Mouse (Mus musculus) monocyte, adult 5-6 weeks (primary cell): ENCODE results near the gene Pla2g2f. TPM values are rescaled to one million over a fixed set of nuclear protein-coding genes. Genes with fewer than 3 reads are reported as not detected.

Experiments
- ATAC-seq: fragments of 153-309, 156-312 bp; replicated peaks from 2 replicates; pipeline ENCODE4 v1.8.0; 2017; ENCODE audit warnings: mild to moderate bottlenecking; ENCODE audit not compliant: low TSS enrichment, insufficient number of reproducible peaks, severe bottlenecking, poor library complexity, low FRiP score
- total RNA-seq: library from RNA; stranded (forward); fragments of 200-1000, 200-491, 200-594 nt; gene quantifications from 3 replicates; pipeline ENCODE4 v1.2.3, GENCODE M21; 2017

Gene Pla2g2f
- total RNA-seq = not detected in 3 replicates

DNA sequence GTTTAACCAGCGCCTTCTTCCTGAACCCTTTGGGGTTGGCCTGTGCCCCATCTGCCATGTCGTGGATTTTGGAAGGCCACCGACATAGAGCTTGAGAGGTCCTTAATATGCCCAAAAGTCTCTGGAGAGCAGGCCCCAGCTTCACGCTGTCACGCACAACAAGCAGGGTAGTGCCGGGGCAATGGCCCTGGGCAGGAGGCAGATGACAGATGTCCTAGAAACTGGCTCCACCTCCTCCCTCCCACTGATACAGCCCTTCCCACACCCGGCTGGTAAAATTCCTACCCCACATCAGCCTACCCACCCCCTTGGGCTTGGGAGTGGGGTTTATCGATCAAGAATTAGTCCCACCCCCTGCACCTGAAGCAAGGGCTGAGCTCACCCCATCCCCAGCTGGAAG is at the start of gene Pla2g2f:
TSS of gene Pla2g2f (minus strand) at position 211 of the 400 bp plus-strand sequence.
- ATAC-seq = no peak

DNA sequence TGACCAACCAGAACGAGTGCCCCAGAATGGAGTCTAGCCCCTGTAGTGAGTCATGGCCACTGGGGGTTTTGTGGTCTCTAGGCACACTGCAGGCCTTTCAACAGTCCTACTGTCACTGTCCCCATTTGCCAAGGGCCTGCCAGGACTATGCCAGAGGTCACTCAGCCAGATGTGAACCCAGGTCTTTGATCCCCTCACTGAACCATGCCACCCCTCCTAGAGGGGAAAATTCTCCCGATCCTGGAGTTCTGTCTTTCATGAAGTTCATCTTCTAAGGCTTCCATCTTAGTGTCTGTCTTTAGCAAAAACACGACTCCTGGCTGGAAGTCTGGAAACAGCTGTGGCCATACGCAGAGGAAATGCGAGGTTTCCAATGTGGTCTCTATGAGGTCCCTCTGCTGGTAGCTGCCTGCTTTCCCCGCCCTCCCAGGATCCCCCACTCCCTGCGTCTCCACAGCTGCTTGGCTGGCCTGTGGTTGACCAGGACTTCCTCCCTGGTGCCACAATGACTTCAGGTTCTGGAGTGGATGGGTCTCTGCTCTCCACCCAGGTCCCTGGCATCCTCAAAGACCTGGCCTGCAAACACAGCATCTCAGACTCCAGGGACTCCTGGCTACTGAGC is 49.6 kb upstream of the Pla2g2f start:
- ATAC-seq = no peak

- ATAC-seq = no peak
Observed at GRCm38 (mm10) chr4:138806160-138806559, 48.7 kb upstream of the Pla2g2f start.

DNA sequence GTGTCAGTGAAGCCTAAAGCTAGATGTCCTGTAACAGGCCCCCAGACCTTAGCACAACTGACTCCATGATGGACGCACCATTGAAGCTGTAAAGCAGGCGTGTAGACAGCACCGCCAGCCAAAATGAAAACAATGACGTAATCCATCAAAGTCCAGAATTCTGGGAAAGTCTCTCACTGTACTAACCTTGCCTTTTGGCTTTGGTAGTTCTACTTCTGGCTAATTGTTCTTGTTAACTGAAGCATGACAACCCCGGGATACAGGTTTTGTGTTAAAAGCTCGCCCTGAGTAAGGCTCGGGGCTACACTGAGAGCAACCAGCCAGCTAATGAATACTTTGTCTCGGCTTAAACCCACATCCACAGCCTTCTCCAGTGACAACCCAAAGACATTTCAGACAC is 47.8 kb upstream of the Pla2g2f start:
- no peak for ATAC-seq

GRCm38 (mm10) chr4:138802917-138803316 is 45.5 kb upstream of the Pla2g2f start:
- ATAC-seq = no peak

DNA sequence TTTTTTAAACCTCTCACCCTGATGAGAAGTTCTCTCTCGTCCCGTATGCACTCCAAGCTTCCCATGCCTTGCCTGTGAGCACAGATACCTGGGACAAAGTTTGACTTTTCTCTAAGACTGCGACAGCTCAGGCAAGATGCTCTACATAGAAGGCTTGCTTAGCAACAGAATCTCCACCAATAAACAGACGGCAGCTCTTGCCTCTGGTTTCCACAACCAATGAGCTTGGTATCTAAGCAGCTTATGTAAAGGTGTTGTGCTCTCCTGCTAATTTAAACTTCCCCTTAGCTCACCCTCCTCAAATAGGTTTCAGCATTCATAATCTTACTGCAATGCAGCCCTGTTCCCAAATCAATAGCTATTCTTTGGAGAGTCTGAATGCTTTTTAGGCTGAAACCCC is 44.2 kb upstream of the Pla2g2f start:
- ATAC-seq = no peak

DNA sequence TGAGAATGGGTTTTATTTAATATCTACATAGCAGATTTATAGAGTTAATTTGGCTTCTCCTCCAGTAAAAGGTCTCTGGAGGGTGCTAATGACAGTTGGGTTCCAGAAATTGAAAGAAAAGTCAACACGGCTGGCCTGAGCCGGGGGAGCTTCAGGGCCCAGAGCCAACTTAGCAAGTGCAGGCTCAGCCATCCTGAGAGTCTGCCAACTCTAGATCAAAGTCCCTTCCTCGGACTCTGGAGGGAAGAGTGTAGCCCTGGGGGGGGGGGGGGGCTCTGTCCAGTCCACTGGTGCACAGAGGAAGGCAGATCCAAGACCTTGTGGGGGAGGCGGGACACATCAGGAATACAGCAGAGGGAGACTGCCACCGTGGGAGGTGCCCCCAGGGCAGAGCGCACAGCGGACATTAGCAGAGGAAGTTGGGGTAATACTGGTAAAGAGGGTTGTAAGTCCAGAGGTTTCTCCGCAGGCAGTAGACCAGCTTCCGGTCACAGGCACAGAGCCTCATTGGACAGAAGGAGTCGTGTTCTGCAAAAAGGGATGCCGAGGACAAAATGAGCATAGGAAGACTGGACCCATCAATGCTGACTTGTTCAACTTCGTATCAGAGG is 42.8 kb upstream of the Pla2g2f start:
- no peak for ATAC-seq

GRCm38 (mm10) chr4:138797217-138797570 is 39.8 kb upstream of the Pla2g2f start:
- ATAC-seq = no peak

GRCm38 (mm10) chr4:138796513-138797216 is 39.2 kb upstream of the Pla2g2f start:
- no peak for ATAC-seq

DNA sequence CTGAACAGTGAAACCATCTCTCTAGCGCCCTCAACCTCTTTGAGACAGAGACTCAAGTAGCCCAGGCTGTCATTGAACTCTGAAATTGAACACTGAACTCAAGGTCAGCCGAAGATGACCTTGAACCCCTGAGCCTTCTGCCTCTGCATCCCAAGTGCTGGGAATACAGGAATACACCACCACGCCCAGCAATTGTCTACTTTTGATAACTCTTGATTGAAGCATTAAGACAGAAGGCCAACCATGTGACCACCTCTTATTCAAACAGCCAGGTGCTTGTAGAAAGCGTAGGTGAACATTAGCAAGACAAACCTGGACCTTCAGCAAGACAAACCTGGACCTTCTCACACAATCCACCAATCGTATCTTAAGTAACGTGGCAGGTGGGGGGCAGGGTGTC is 36.9 kb upstream of the Pla2g2f start:
- ATAC-seq = no peak

DNA sequence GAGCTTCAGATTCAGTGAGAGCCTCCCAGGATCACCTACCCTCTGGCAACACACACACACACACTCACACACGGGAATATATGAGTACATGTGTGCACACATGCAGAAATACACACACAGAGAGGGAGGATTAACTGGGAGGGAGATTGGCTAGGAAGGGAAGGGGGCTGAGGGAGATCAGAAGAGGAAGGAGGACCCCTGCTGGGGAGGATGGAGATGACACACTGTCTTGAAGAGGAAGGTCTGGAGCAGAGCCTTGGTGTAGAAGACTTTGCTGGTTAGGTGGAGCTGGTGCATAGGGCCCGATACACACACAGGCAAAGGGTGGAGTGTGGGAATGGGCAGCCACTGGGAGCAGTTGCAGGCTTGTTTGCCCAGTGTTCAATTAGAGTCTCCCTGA is 35.9 kb upstream of the Pla2g2f start:
- ATAC-seq = no peak

GRCm38 (mm10) chr4:138792599-138792998 is 35.2 kb upstream of the Pla2g2f start:
- no peak for ATAC-seq

- ATAC-seq = no peak
Observed at GRCm38 (mm10) chr4:138791452-138791851, 34.0 kb upstream of the Pla2g2f start.

DNA sequence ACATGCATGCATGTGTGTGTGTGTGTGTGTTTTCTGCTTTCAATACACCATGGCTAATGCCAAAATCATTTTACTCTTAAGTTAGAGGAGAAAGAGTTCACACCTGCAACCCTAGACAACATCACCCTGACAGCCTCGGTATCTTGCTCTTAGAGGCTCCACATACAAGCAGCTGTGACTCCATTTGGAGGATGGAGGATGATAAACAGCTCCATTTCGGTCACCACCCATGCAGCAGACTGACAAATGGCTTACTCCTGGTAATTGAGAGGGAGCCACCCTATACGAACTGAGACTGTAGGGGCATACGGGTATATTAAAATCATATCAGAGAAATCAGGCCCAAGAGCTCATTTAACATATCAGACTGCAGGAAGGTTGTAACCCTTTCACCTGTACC is 31.0 kb upstream of the Pla2g2f start:
- no peak for ATAC-seq

GRCm38 (mm10) chr4:138786141-138786540 is 28.7 kb upstream of the Pla2g2f start:
- no peak for ATAC-seq

- ATAC-seq = no peak
Observed at GRCm38 (mm10) chr4:138785721-138786120, 28.3 kb upstream of the Pla2g2f start.

DNA sequence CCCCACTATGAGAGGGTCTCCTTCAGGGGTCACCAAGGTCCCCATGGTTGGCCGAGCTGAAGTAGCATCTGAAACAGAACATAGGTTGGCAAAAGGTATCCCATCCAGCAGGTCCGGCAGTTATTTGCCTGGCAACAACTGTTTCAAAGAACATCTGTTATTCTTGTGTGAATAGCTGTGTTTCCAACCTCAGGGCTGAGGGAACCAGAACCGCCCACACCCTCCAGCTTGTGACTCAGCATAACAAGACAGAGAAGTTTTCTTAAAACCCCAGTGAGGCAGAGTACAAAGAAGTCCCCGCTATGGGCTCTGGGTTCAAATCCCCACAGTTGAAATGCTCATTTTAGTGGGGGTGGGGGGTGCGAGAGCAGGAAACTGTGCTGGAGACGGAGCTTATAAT is 24.7 kb upstream of the Pla2g2f start:
- no peak for ATAC-seq

- no peak for ATAC-seq
Observed at GRCm38 (mm10) chr4:138780300-138780699, 22.9 kb upstream of the Pla2g2f start.

GRCm38 (mm10) chr4:138777417-138778407 is 20.3 kb upstream of the Pla2g2f start:
- no peak for ATAC-seq
